Mouse (Mus musculus): Measurements from ENCODE around the gene Ift46.
A peak's percentile ranks its signal among the peaks of the same experiment; 100 is the strongest.

DNA sequence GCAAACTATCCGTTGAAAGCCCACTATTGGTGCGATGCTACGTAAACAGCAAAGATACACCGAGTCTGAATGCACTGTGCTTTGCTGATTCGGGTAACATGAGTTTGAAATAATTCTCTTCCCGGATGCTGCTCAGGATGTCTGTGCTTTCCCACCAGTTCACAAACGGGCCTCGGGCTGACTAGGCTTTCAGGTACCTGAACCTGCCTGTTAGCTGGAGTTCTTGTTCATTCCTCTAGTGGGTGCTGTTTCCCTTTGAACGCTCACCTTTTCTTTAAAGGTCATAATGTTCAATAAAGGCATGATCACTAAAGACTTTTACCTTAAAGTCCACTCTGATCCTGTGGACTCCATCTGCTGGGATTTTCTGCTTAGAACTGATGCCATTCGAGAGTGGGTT, 73.5 kb downstream of the Ift46 start:
- TF ChIP-seq CTCF (IDR thresholded peaks at IDR 0.05; ENCODE audit: extremely low read depth, insufficient read length, insufficient replicate concordance, low read depth, low read length) (peak; percentile 49; the same call in 1 of the 2 replicates), POLR2A (IDR thresholded peaks at IDR 0.05; ENCODE audit: low read depth, low read length) (no peak)

Measured in small intestine, adult 2 months (tissue).